Mouse (Mus musculus): ENCODE data around the gene Col4a5. TPM values are rescaled to one million over a fixed set of nuclear protein-coding genes. Genes with fewer than 3 reads are reported as not detected.

Col4a5 gene
- polyA plus RNA-seq, 1 experiment from 2014 or later: 7.9 TPM

- Histone ChIP-seq H3K4me2 (ENCODE audit: low read depth, low read length) (no peak overlapping the region), H3K27me3 (replicated peaks; ENCODE audit: control insufficient read depth, insufficient read depth, low read length) (no peaks in the 10 kb centered on the region), H3K36me3 (ENCODE audit: control insufficient read depth, insufficient read depth, low read length) (no peaks in the 10 kb centered on the region), H3K9ac (ENCODE audit: low read depth, low read length) (no peak overlapping the region), H3K9me3 (ENCODE audit: control insufficient read depth, low read length) (no peaks in the 10 kb centered on the region), H3K4me1 (ENCODE audit: control insufficient read depth, insufficient read depth, low read length) (no peaks in the 10 kb centered on the region), H3K4me3 (ENCODE audit: low read length) (no peak overlapping the region), H3K27ac (ENCODE audit: low read length) (no peak overlapping the region)
- ATAC-seq: no peak
- 78% methylated on average over 2 of the region's 2 CpGs for WGBS
Observed at GRCm38 (mm10) chrX:141547471-141547870, 72.3 kb downstream of the Col4a5 start.

- no peaks in the 10 kb centered on the region for H3K4me1 ChIP-seq (ENCODE audit: control insufficient read depth, insufficient read depth, low read length)
- no peak for ATAC-seq
- no peaks in the 10 kb centered on the region for H3K27me3 ChIP-seq (replicated peaks; ENCODE audit: control insufficient read depth, insufficient read depth, low read length)
- no peaks in the 10 kb centered on the region for H3K9me3 ChIP-seq (ENCODE audit: control insufficient read depth, low read length)
- no peaks in the 10 kb centered on the region for H3K36me3 ChIP-seq (ENCODE audit: control insufficient read depth, insufficient read depth, low read length)
- no peak overlapping the region for H3K4me2 ChIP-seq (ENCODE audit: low read depth, low read length)
- H3K4me3 ChIP-seq (ENCODE audit: low read length): no peak overlapping the region
- WGBS: 30% methylated on average over 3 of the region's 3 CpGs
- no peak overlapping the region for H3K9ac ChIP-seq (ENCODE audit: low read depth, low read length)
- no peak overlapping the region for H3K27ac ChIP-seq (ENCODE audit: low read length)
Observed at GRCm38 (mm10) chrX:141590242-141590641, 115.1 kb downstream of the Col4a5 start.

GRCm38 (mm10) chrX:141721725-141722124 is 246.5 kb downstream of the Col4a5 start:
- no peak overlapping the region for H3K9ac ChIP-seq (ENCODE audit: low read depth, low read length)
- H3K27me3 ChIP-seq (replicated peaks; ENCODE audit: control insufficient read depth, insufficient read depth, low read length): peaks cover 47% of the 10 kb centered on the region
- ATAC-seq: peak; percentile 42
- H3K36me3 ChIP-seq (ENCODE audit: control insufficient read depth, insufficient read depth, low read length): no peaks in the 10 kb centered on the region
- H3K4me2 ChIP-seq (ENCODE audit: low read depth, low read length): peak overlapping the region; percentile 57
- no peaks in the 10 kb centered on the region for H3K9me3 ChIP-seq (ENCODE audit: control insufficient read depth, low read length)
- H3K27ac ChIP-seq (ENCODE audit: low read length): no peak overlapping the region
- WGBS: 19% methylated on average over 33 of the region's 33 CpGs
- H3K4me3 ChIP-seq (ENCODE audit: low read length): peak overlapping the region; percentile 46
- H3K4me1 ChIP-seq (ENCODE audit: control insufficient read depth, insufficient read depth, low read length): no peaks in the 10 kb centered on the region; the same call in 1 of the 2 replicates

- no peaks in the 10 kb centered on the region for H3K9me3 ChIP-seq (ENCODE audit: control insufficient read depth, low read length)
- ATAC-seq: 0 out of 2 replicates have a peak, but pooled peaks have one; percentile 44
- WGBS: 23% methylated on average over 15 of the region's 16 CpGs
Observed at GRCm38 (mm10) chrX:141723936-141724335, 248.8 kb downstream of the Col4a5 start.

GRCm38 (mm10) chrX:141724391-141724891 is 249.3 kb downstream of the Col4a5 start:
- H3K36me3 ChIP-seq (ENCODE audit: control insufficient read depth, insufficient read depth, low read length): no peaks in the 10 kb centered on the region
- no peak for ATAC-seq
- H3K27me3 ChIP-seq (replicated peaks; ENCODE audit: control insufficient read depth, insufficient read depth, low read length): peaks cover 47% of the 10 kb centered on the region

More at GRCm38 (mm10) chrX:141723936-141724335, 248.8 kb downstream of the Col4a5 start:
- Histone ChIP-seq H3K4me1 (ENCODE audit: control insufficient read depth, insufficient read depth, low read length) (no peaks in the 10 kb centered on the region; the same call in 1 of the 2 replicates), H3K36me3 (ENCODE audit: control insufficient read depth, insufficient read depth, low read length) (no peaks in the 10 kb centered on the region), H3K9ac (ENCODE audit: low read depth, low read length) (no peak overlapping the region), H3K4me2 (ENCODE audit: low read depth, low read length) (peak overlapping the region; percentile 57), H3K4me3 (ENCODE audit: low read length) (peak overlapping the region; percentile 40), H3K27ac (ENCODE audit: low read length) (no peak overlapping the region), H3K27me3 (replicated peaks; ENCODE audit: control insufficient read depth, insufficient read depth, low read length) (peaks cover 47% of the 10 kb centered on the region)

GRCm38 (mm10) chrX:141724937-141725918 is 250.0 kb downstream of the Col4a5 start, which contains the start of gene Irs4:
TSS of gene Irs4 (minus strand) at chrX:141725263.
- H3K27me3 ChIP-seq (replicated peaks; ENCODE audit: control insufficient read depth, insufficient read depth, low read length): peaks cover 47% of the 10 kb centered on the region
- ATAC-seq: 0 out of 2 replicates have a peak, but pooled peaks have one; percentile 28
- no peaks in the 10 kb centered on the region for H3K36me3 ChIP-seq (ENCODE audit: control insufficient read depth, insufficient read depth, low read length)
- peak within 1 kb of the TSS; percentile 40 for H3K4me3 ChIP-seq (ENCODE audit: low read length)
- no peaks in the 10 kb centered on the region for H3K9me3 ChIP-seq (ENCODE audit: control insufficient read depth, low read length)
- no peaks in the 10 kb centered on the region; the same call in 1 of the 2 replicates for H3K4me1 ChIP-seq (ENCODE audit: control insufficient read depth, insufficient read depth, low read length)
- H3K4me2 ChIP-seq (ENCODE audit: low read depth, low read length): peak within 1 kb of the TSS; percentile 57
- H3K27ac ChIP-seq (ENCODE audit: low read length): no peak within 1 kb of the TSS
- WGBS: 22% methylated on average over 47 of the region's 51 CpGs
- H3K9ac ChIP-seq (ENCODE audit: low read depth, low read length): no peak within 1 kb of the TSS

More at GRCm38 (mm10) chrX:141724391-141724891, 249.3 kb downstream of the Col4a5 start:
- H3K27ac ChIP-seq (ENCODE audit: low read length): no peak overlapping the region
- peak overlapping the region; percentile 40 for H3K4me3 ChIP-seq (ENCODE audit: low read length)
- WGBS: 22% methylated on average over 52 of the region's 52 CpGs
- H3K9ac ChIP-seq (ENCODE audit: low read depth, low read length): no peak overlapping the region
- no peaks in the 10 kb centered on the region; the same call in 1 of the 2 replicates for H3K4me1 ChIP-seq (ENCODE audit: control insufficient read depth, insufficient read depth, low read length)
- H3K4me2 ChIP-seq (ENCODE audit: low read depth, low read length): peak overlapping the region; percentile 57
- H3K9me3 ChIP-seq (ENCODE audit: control insufficient read depth, low read length): no peaks in the 10 kb centered on the region

- no peak for ATAC-seq
- Histone ChIP-seq H3K4me3 (ENCODE audit: low read length) (no peak overlapping the region), H3K9me3 (ENCODE audit: control insufficient read depth, low read length) (no peaks in the 10 kb centered on the region), H3K9ac (ENCODE audit: low read depth, low read length) (no peak overlapping the region), H3K4me1 (ENCODE audit: control insufficient read depth, insufficient read depth, low read length) (no peaks in the 10 kb centered on the region), H3K4me2 (ENCODE audit: low read depth, low read length) (no peak overlapping the region), H3K36me3 (ENCODE audit: control insufficient read depth, insufficient read depth, low read length) (no peaks in the 10 kb centered on the region), H3K27ac (ENCODE audit: low read length) (no peak overlapping the region), H3K27me3 (replicated peaks; ENCODE audit: control insufficient read depth, insufficient read depth, low read length) (peaks cover 17% of the 10 kb centered on the region)
- WGBS: 59% methylated on average over 5 of the region's 5 CpGs
Observed at GRCm38 (mm10) chrX:141729570-141729969, 254.4 kb downstream of the Col4a5 start.

Measured in intestine, embryonic 16.5 days (tissue).